Mouse (Mus musculus) stomach, embryonic 16.5 days (tissue): ENCODE measurements at regions not wholly inside any gene's neighbourhood (a gene's known extent, or its start where the extent isn't known, plus 50 kb on each side); places are given as distances from the start of the nearest gene placed in this dataset.

Source experiments
- ATAC-seq: fragments of 200-750 bp; cut with Nextera tagmentation; 2 replicates; pipeline ENCODE4 v1.8.0; 2017; ENCODE audit warnings: moderate number of reproducible peaks, moderate TSS enrichment; ENCODE audit not compliant: insufficient read depth, low FRiP score
- H3K27ac ChIP-seq: fragments of 300-500 bp; sonication (generic); 2 replicates; pipeline ENCODE4 v1.5.1; 2014; ENCODE audit warnings: low read length
- H3K27me3 ChIP-seq: fragments of 300-500 bp; sonication (generic); 2 replicates; pipeline ENCODE4 v1.6.1; 2014; ENCODE audit warnings: low read length, control low read depth, mixed read lengths; ENCODE audit not compliant: control insufficient read depth, insufficient read depth
- H3K36me3 ChIP-seq: fragments of 300-500 bp; sonication (generic); 2 replicates; pipeline ENCODE4 v1.6.1; 2014; ENCODE audit warnings: low read length; ENCODE audit not compliant: control insufficient read depth, insufficient read depth
- H3K4me1 ChIP-seq: fragments of 300-500 bp; sonication (generic); 2 replicates; pipeline ENCODE4 v1.6.1; 2014; ENCODE audit warnings: low read length, control low read depth, mixed read lengths; ENCODE audit not compliant: control insufficient read depth, insufficient read depth
- H3K4me2 ChIP-seq: fragments of 300-500 bp; sonication (generic); 2 replicates; pipeline ENCODE4 v1.6.1; 2014; ENCODE audit warnings: low read depth, low read length, mixed read lengths
- H3K4me3 ChIP-seq: fragments of 300-500 bp; sonication (generic); replicated peaks from 2 replicates; pipeline ENCODE4 v1.5.1; 2014; ENCODE audit warnings: mild to moderate bottlenecking, low read length
- H3K9ac ChIP-seq: fragments of 300-500 bp; sonication (generic); 2 replicates; pipeline ENCODE4 v1.6.1; 2014; ENCODE audit warnings: low read length
- H3K9me3 ChIP-seq: fragments of 300-500 bp; sonication (generic); replicated peaks from 2 replicates; pipeline ENCODE4 v1.6.1; 2016; ENCODE audit warnings: low read length, control low read depth; ENCODE audit not compliant: control insufficient read depth
- WGBS: fragments of 180-500 bp; shearing (Covaris S2); extraction: QIAGEN DNeasy Blood & Tissue Kit; methylation state at CpG from one replicate; pipeline ENCODE4 v1.1.7; 2014; 5-methylcytosine and 5-hydroxymethylcytosine counted together

DNA sequence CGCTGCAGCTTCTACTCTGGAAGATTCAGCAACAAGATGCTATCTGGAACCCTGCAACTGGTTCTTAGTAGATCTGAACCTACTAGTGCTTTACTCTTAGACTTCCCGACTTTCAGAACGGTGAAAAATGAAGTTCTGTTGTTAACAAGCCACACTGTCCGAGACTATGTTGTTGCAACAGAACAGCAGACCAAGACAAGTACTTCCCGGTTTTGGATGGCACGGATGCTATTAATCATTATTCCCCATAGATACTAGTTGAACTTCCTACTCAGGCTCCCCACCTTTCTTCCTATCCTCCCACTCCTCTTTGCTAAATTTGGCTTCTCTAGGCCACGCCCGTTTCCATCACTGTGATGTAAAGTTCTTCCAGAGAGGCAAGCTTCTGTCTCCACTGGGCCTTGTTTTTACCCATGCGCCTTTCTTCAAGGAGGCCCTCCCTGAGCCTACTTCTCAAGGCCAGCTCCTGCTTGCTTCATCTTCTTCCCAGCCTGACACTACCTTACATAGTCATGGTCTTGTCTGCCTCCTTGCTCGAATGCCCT is 67.7 kb upstream of the 4930432M17Rik start:
- no peaks in the 10 kb centered on the region for H3K36me3 ChIP-seq
- no peaks in the 10 kb centered on the region for H3K27me3 ChIP-seq
- no peak for ATAC-seq
- H3K9ac ChIP-seq: no peak overlapping the region
- peaks cover 24% of the 10 kb centered on the region for H3K4me1 ChIP-seq
- no peak overlapping the region for H3K4me2 ChIP-seq
- no peak overlapping the region for H3K4me3 ChIP-seq
- no peaks in the 10 kb centered on the region for H3K9me3 ChIP-seq
- H3K27ac ChIP-seq: peak overlapping the region; percentile 56
- 86% methylated on average over 10 of the region's 10 CpGs for WGBS

GRCm38 (mm10) chr3:121602082-121602561 is 68.4 kb upstream of the 4930432M17Rik start:
- WGBS: 43% methylated on average over 8 of the region's 8 CpGs
- ATAC-seq: peak; percentile 79; the same call in 1 of the 2 replicates

DNA sequence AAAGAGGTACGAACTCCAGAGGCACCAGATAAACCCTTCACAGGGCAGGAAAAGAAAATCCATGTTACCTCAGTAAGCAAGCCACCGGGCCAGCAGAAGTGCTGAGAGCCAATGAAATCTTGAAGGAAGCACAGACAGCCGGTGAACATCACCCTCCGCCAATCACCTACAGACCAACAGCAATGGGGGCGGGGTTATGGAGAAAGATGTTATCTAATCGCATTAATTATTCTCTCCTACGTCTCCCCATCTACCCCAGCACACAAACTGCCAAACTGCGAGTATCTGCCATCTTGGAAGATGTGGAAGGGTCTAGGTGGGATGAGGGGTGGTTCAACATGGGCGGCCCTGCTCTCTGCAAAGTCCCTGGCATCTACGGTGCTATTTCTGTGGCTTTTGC is 68.6 kb upstream of the Slc44a3 start:
- Histone ChIP-seq H3K27ac (no peak overlapping the region), H3K9me3 (no peaks in the 10 kb centered on the region), H3K27me3 (no peaks in the 10 kb centered on the region), H3K4me1 (peaks cover 24% of the 10 kb centered on the region), H3K4me3 (no peak overlapping the region), H3K36me3 (no peaks in the 10 kb centered on the region), H3K9ac (no peak overlapping the region), H3K4me2 (no peak overlapping the region)
- 76% methylated on average over 10 of the region's 10 CpGs for WGBS
- no peak for ATAC-seq

More at GRCm38 (mm10) chr3:121602082-121602561, 68.4 kb upstream of the 4930432M17Rik start:
- no peak overlapping the region for H3K9ac ChIP-seq
- no peaks in the 10 kb centered on the region for H3K9me3 ChIP-seq
- no peaks in the 10 kb centered on the region for H3K36me3 ChIP-seq
- H3K4me3 ChIP-seq: no peak overlapping the region
- H3K4me1 ChIP-seq: peaks cover 24% of the 10 kb centered on the region
- H3K27ac ChIP-seq: peak overlapping the region; percentile 56
- no peaks in the 10 kb centered on the region for H3K27me3 ChIP-seq
- H3K4me2 ChIP-seq: no peak overlapping the region

GRCm38 (mm10) chr3:121600388-121600787 is 68.2 kb upstream of the Slc44a3 start:
- no peak for ATAC-seq
- WGBS: 90% methylated on average over 4 of the region's 4 CpGs

GRCm38 (mm10) chr3:121597988-121598387 is 65.8 kb upstream of the Slc44a3 start:
- Histone ChIP-seq H3K36me3 (no peaks in the 10 kb centered on the region), H3K9ac (no peak overlapping the region), H3K9me3 (no peaks in the 10 kb centered on the region), H3K4me1 (peaks cover 13% of the 10 kb centered on the region), H3K4me2 (no peak overlapping the region), H3K27me3 (no peaks in the 10 kb centered on the region), H3K4me3 (no peak overlapping the region), H3K27ac (no peak overlapping the region)
- 85% methylated on average over 4 of the region's 4 CpGs for WGBS
- no peak for ATAC-seq

More at GRCm38 (mm10) chr3:121600388-121600787, 68.2 kb upstream of the Slc44a3 start:
- H3K9me3 ChIP-seq: no peaks in the 10 kb centered on the region
- no peak overlapping the region for H3K4me3 ChIP-seq
- H3K36me3 ChIP-seq: no peaks in the 10 kb centered on the region
- H3K4me1 ChIP-seq: peaks cover 24% of the 10 kb centered on the region
- no peak overlapping the region for H3K4me2 ChIP-seq
- no peaks in the 10 kb centered on the region for H3K27me3 ChIP-seq
- H3K9ac ChIP-seq: no peak overlapping the region
- H3K27ac ChIP-seq: no peak overlapping the region

- no peaks in the 10 kb centered on the region for H3K27me3 ChIP-seq
- ATAC-seq: no peak
- H3K4me3 ChIP-seq: no peak overlapping the region
- H3K9ac ChIP-seq: no peak overlapping the region
- H3K36me3 ChIP-seq: no peaks in the 10 kb centered on the region
- H3K4me1 ChIP-seq: peaks cover 6% of the 10 kb centered on the region
- WGBS: 80% methylated on average over 5 of the region's 5 CpGs
- no peak overlapping the region for H3K27ac ChIP-seq
- no peaks in the 10 kb centered on the region for H3K9me3 ChIP-seq
- H3K4me2 ChIP-seq: no peak overlapping the region
These were observed 65.0 kb upstream of the Slc44a3 start for GRCm38 (mm10) chr3:121597203-121597602.

GRCm38 (mm10) chr3:121594580-121594979 is 62.4 kb upstream of the Slc44a3 start:
- ATAC-seq: peak; percentile 38; the same call in 1 of the 2 replicates

GRCm38 (mm10) chr3:121593598-121594117 is 61.5 kb upstream of the Slc44a3 start:
- no peak overlapping the region for H3K4me2 ChIP-seq
- H3K9ac ChIP-seq: peak overlapping the region; percentile 25; the same call in 1 of the 2 replicates
- H3K36me3 ChIP-seq: no peaks in the 10 kb centered on the region
- H3K4me3 ChIP-seq: no peak overlapping the region
- 45% methylated on average over 8 of the region's 8 CpGs for WGBS
- H3K4me1 ChIP-seq: peaks cover 7% of the 10 kb centered on the region
- no peaks in the 10 kb centered on the region for H3K9me3 ChIP-seq
- H3K27ac ChIP-seq: no peak overlapping the region
- ATAC-seq: no peak
- no peaks in the 10 kb centered on the region for H3K27me3 ChIP-seq

More at GRCm38 (mm10) chr3:121594580-121594979, 62.4 kb upstream of the Slc44a3 start:
- Histone ChIP-seq H3K9ac (no peak overlapping the region), H3K4me2 (no peak overlapping the region), H3K9me3 (no peaks in the 10 kb centered on the region), H3K27me3 (no peaks in the 10 kb centered on the region), H3K4me1 (peaks cover 3% of the 10 kb centered on the region), H3K27ac (no peak overlapping the region), H3K4me3 (no peak overlapping the region), H3K36me3 (no peaks in the 10 kb centered on the region)
- WGBS: 29% methylated on average over 4 of the region's 4 CpGs

DNA sequence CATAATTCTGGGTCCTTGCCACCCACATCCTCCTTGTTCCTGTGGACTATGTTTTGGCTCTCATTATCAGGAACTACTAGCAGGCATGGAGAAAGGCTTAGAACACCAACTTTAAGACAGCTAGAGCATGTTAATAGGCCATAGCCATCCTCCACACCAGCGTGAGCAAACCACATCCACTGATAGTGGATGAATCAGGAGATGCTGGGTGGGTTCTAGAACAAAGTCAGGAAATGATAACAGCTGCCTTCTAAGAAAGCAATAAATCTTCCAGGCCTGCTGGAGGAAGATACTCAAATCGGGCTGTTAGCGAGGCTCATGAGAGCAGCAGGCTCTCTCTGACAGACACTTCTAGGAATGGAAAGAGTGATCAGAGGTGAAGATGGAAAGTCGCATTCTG is 60.9 kb upstream of the Slc44a3 start:
- H3K9me3 ChIP-seq: no peaks in the 10 kb centered on the region
- no peaks in the 10 kb centered on the region for H3K27me3 ChIP-seq
- H3K9ac ChIP-seq: no peak overlapping the region
- ATAC-seq: no peak
- no peaks in the 10 kb centered on the region for H3K36me3 ChIP-seq
- peaks cover 7% of the 10 kb centered on the region for H3K4me1 ChIP-seq
- WGBS: 52% methylated on average over 4 of the region's 4 CpGs
- no peak overlapping the region for H3K4me2 ChIP-seq
- H3K27ac ChIP-seq: no peak overlapping the region
- no peak overlapping the region for H3K4me3 ChIP-seq
